Mouse (Mus musculus) heart, embryonic 13.5 days (tissue): Measurements from ENCODE around the gene Ift140. TPM values are rescaled to one million over a fixed set of nuclear protein-coding genes. Genes with fewer than 3 reads are reported as not detected.

Experiments used
- ATAC-seq: fragments of 200-750 bp; cut with Nextera tagmentation; 2 replicates; pipeline ENCODE4 v1.8.0; 2017; ENCODE audit warnings: moderate TSS enrichment; ENCODE audit not compliant: insufficient number of reproducible peaks, low FRiP score, low TSS enrichment; ENCODE audit errors: extremely low read depth
- H3K27ac ChIP-seq: fragments of 300-500 bp; sonication (generic); replicated peaks from 2 replicates; pipeline ENCODE4 v1.5.1; 2015; ENCODE audit warnings: moderate library complexity, mild to moderate bottlenecking, inconsistent platforms
- H3K27me3 ChIP-seq: fragments of 300-500 bp; sonication (generic); replicated peaks from 2 replicates; pipeline ENCODE4 v1.6.1; 2015; ENCODE audit warnings: mild to moderate bottlenecking, inconsistent platforms
- H3K36me3 ChIP-seq: fragments of 300-500 bp; sonication (generic); 2 replicates; pipeline ENCODE4 v1.6.1; 2015; ENCODE audit warnings: mild to moderate bottlenecking, inconsistent platforms
- H3K4me1 ChIP-seq: fragments of 300-500 bp; sonication (generic); 2 replicates; pipeline ENCODE4 v1.6.1; 2015; ENCODE audit warnings: inconsistent platforms
- H3K4me2 ChIP-seq: fragments of 300-500 bp; sonication (generic); 2 replicates; pipeline ENCODE4 v1.6.1; 2015; ENCODE audit warnings: inconsistent platforms, mild to moderate bottlenecking, moderate library complexity
- H3K4me3 ChIP-seq: fragments of 300-500 bp; sonication (generic); 2 replicates; pipeline ENCODE4 v1.5.1; 2015; ENCODE audit warnings: moderate library complexity, mild to moderate bottlenecking, inconsistent platforms
- H3K9ac ChIP-seq: fragments of 300-500 bp; sonication (generic); 2 replicates; pipeline ENCODE4 v1.6.1; 2015; ENCODE audit warnings: inconsistent platforms, mild to moderate bottlenecking, moderate library complexity
- H3K9me3 ChIP-seq: fragments of 300-500 bp; sonication (generic); 2 replicates; pipeline ENCODE4 v1.6.1; 2016; ENCODE audit warnings: inconsistent platforms
- WGBS: fragments of 180-500 bp; shearing (Covaris S2); methylation state at CpG from one replicate; pipeline ENCODE4 v1.1.7; 2015; ENCODE audit warnings: mixed read lengths; 5-methylcytosine and 5-hydroxymethylcytosine counted together
- polyA plus RNA-seq: library from polyadenylated mRNA; unstranded; fragments of >200 nt; fragmentation: Nextera tagmentation; extraction: Ambion mirVana; gene quantifications from 2 replicates; pipeline ENCODE4 v1.2.1, GENCODE M21; 2015

Ift140 gene
- polyA plus RNA-seq, 1 experiment from 2014 or later: 13.4 TPM

DNA sequence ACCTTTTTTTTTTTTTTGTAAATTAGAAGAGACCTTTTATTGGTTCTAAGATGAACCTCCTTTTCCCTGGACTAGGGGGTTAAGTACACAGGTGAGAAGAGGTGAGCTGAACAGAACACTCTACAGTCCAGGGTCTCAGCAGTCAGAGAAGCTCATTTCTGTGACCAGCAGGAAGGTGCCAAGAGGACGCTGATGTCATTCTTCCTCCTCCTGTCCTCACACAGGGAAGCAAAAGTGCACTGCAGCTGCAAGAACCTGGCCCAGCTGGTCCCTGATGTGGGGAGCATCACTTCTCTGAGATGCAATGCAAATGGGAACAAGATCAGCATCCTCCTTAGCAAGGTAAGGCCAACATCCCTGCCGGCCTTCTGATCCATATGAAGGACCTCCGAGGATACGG lies 29.4 kb downstream of the Ift140 start:
- Histone ChIP-seq H3K36me3 (peaks cover 30% of the 10 kb centered on the region), H3K9ac (no peak overlapping the region), H3K27me3 (no peaks in the 10 kb centered on the region), H3K4me2 (no peak overlapping the region), H3K9me3 (no peaks in the 10 kb centered on the region), H3K4me1 (no peaks in the 10 kb centered on the region), H3K4me3 (no peak overlapping the region), H3K27ac (no peak overlapping the region)
- WGBS: 86% methylated on average over 4 of the region's 4 CpGs
- ATAC-seq: no peak

DNA sequence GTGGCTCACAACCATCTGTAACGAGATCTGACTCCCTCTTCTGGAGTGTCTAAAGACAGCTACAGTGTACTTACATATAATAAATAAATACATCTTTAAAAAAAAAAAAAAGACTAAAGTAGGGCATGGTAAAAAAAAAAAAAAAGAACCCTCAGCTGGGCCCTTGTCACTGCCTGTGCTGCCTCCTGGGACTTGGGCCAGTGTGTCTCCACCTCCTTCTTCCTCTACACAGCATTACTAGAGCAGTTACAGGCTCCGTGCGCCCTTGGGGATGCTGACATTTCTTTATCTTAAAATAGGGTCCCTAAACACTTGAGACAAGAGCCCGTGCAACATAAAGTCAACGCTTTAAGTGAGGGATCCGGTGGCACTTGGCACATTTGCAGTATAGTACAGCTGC lies 31.3 kb downstream of the Ift140 start:
- 45% methylated on average over 5 of the region's 6 CpGs for WGBS
- Histone ChIP-seq H3K27ac (no peak overlapping the region), H3K4me3 (no peak overlapping the region), H3K36me3 (peaks cover 37% of the 10 kb centered on the region), H3K4me1 (no peaks in the 10 kb centered on the region), H3K9me3 (no peaks in the 10 kb centered on the region), H3K27me3 (no peaks in the 10 kb centered on the region), H3K4me2 (no peak overlapping the region), H3K9ac (no peak overlapping the region)
- no peak for ATAC-seq

DNA sequence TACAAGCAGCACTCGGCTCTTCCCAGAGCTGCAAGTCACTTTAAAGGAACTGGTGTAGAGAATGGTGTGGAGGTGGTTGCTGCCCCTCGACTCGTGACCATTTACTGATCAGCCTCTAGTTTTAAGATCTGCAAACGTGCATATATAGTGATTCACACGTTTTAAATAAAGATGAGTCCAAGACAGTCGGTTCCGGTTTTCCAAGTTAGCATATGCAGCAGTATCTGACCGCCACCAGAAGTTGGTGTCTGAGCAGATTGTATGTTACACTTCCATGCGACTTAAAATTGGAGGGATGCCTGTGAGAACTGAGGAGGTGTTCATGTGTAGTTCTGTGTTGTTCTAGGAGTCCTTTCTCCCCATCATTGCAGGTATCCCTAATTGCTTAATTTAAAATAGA lies 37.4 kb downstream of the Ift140 start:
- Histone ChIP-seq H3K4me2 (no peak overlapping the region), H3K9ac (no peak overlapping the region), H3K4me1 (no peaks in the 10 kb centered on the region), H3K27ac (no peak overlapping the region), H3K36me3 (peaks cover 78% of the 10 kb centered on the region), H3K4me3 (no peak overlapping the region), H3K9me3 (no peaks in the 10 kb centered on the region), H3K27me3 (no peaks in the 10 kb centered on the region)
- no peak for ATAC-seq
- WGBS: 77% methylated on average over 9 of the region's 9 CpGs

DNA sequence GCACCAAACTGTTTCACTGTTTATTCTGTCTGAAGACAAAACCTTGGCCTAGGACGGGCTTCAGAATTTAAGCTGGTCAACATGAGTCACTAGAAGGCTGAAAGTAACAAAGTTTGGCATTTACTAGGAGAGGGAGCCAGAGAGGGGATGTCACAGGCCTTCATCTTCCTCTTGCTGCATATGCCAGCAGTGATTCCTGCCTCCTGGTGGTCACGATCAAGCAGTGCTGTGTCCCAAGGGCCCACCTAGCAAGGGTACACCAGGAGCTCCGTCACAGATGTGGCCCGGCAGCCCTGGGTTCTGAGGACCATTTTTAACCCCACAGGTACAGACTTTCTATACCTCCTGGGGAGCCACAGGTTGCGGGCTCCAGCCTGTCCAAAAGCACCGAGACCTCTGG lies 41.2 kb downstream of the Ift140 start:
- Histone ChIP-seq H3K27ac (no peak overlapping the region), H3K4me1 (no peaks in the 10 kb centered on the region), H3K9ac (no peak overlapping the region), H3K36me3 (peaks cover 86% of the 10 kb centered on the region), H3K4me2 (no peak overlapping the region), H3K4me3 (no peak overlapping the region), H3K27me3 (no peaks in the 10 kb centered on the region), H3K9me3 (no peaks in the 10 kb centered on the region)
- no peak for ATAC-seq
- WGBS: 80% methylated on average over 6 of the region's 6 CpGs

DNA sequence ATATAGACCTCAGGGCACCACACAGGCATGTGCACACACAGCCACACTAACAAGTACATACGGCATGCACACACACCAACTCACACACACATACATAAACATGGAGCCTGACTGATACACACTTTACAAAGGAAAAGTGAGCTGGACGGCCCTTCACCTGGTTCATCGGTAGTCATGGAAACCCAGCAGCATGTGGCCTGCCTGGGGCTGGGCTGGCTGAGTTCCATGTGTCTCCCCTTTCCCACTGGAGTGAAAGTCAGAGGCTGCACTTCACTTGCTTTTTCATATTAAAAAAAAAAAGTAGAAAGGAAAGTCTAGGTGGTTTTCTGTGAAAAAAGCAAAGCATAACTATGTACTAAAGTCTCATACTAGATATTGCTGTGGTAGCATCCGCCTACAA lies 47.4 kb downstream of the Ift140 start:
- no peaks in the 10 kb centered on the region for H3K27me3 ChIP-seq
- H3K4me3 ChIP-seq: no peak overlapping the region
- no peak overlapping the region for H3K9ac ChIP-seq
- WGBS: 89% methylated on average over 4 of the region's 4 CpGs
- peaks cover 58% of the 10 kb centered on the region for H3K36me3 ChIP-seq
- no peak overlapping the region for H3K4me2 ChIP-seq
- peaks cover 46% of the 10 kb centered on the region for H3K4me1 ChIP-seq
- H3K9me3 ChIP-seq: no peaks in the 10 kb centered on the region
- peak overlapping the region; percentile 74 for H3K27ac ChIP-seq
- ATAC-seq: no peak

DNA sequence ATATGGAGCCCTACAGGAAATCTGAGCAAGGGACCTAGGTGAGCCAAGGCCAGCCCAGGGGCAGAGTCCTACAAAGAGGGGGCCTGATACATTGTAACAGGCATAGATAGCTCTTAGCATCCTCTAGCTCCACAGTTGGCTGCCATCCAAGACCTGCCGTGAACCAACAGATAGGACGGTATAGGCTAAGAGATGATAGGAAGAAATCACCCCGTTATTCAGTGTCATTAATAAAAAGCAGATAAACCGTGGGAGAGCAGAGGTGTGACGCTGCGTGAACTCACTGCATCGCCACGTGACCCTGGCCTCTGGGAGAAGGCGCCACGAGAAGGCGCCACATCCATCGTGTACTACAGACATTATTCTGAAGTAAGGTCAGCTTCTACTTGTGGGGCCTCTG lies 48.0 kb downstream of the Ift140 start:
- H3K27ac ChIP-seq: peak overlapping the region; percentile 74
- ATAC-seq: no peak
- peaks cover 53% of the 10 kb centered on the region for H3K4me1 ChIP-seq
- H3K36me3 ChIP-seq: peaks cover 54% of the 10 kb centered on the region
- no peaks in the 10 kb centered on the region for H3K9me3 ChIP-seq
- H3K27me3 ChIP-seq: no peaks in the 10 kb centered on the region
- no peak overlapping the region for H3K4me3 ChIP-seq
- peak overlapping the region; percentile 16; the same call in 1 of the 2 replicates for H3K4me2 ChIP-seq
- WGBS: 46% methylated on average over 12 of the region's 12 CpGs
- H3K9ac ChIP-seq: no peak overlapping the region

DNA sequence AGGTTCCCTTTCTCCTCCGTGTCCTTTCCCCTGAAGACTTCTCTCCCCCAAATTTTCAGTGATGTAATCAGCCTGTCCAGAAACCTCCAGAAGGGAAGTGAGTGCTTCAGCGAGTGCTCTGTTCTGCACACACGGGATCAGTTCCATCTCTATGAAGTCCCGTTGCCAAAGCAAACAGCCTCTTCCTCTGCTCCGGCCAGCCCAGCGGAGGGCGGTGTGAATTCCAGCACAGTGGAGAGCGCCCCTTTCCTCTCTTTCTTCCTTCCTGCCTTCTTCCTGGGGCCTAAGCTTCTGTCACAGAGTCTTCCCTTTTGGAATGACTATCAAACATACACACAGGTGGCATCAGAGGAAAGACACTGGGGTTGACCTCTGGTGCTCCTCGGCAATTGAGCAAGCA lies 48.5 kb downstream of the Ift140 start:
- Histone ChIP-seq H3K9ac (no peak overlapping the region), H3K27me3 (no peaks in the 10 kb centered on the region), H3K4me1 (peaks cover 57% of the 10 kb centered on the region), H3K4me2 (peak overlapping the region; percentile 16; the same call in 1 of the 2 replicates), H3K36me3 (peaks cover 55% of the 10 kb centered on the region), H3K4me3 (no peak overlapping the region), H3K9me3 (no peaks in the 10 kb centered on the region), H3K27ac (peak overlapping the region; percentile 74)
- peak; percentile 67; the same call in 1 of the 2 replicates for ATAC-seq
- 34% methylated on average over 9 of the region's 9 CpGs for WGBS

DNA sequence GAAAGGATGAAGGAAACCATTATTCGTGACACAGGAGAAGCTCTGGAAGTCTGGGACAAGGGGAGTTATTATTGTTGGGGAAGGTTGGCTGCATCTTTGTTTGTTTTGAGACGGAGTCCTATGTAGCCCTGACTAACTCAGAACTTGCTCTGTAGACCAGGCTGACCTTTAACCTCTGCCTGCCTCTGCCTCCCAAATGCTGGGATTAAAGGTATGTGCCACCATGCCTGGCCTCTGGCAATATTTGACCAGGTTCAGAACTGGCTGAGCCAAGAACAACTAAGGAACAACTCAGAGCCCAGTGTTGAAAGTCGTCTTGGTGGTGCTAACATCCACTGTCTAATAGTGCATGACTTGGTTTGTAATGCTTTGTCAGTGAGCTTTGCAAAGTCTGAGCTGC lies 49.3 kb downstream of the Ift140 start:
- no peak overlapping the region for H3K9ac ChIP-seq
- peaks cover 54% of the 10 kb centered on the region for H3K36me3 ChIP-seq
- no peaks in the 10 kb centered on the region for H3K27me3 ChIP-seq
- H3K4me3 ChIP-seq: no peak overlapping the region
- H3K4me2 ChIP-seq: no peak overlapping the region
- peaks cover 57% of the 10 kb centered on the region for H3K4me1 ChIP-seq
- ATAC-seq: no peak
- 75% methylated on average over 3 of the region's 3 CpGs for WGBS
- peak overlapping the region; percentile 61 for H3K27ac ChIP-seq
- no peaks in the 10 kb centered on the region for H3K9me3 ChIP-seq

DNA sequence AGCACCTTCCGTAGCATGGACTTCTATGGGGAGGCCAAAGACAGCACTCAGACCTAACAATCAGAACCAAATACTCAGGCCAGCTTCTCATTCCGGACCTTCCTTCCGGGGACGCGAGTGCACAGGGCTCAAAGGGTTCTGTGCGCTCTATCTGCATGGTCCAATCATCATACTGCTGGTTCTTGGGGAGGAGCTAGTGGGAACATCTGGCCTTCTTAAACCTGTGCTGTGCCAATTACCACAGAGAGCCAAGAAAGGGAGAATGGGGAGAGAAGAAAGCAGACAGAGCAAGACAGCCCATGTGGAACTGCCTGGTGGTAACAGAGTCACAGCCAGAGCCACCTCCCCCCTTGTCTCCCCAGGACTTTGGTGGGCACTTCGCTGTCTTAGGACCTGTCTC lies 50.7 kb downstream of the Ift140 start:
- WGBS: 85% methylated on average over 7 of the region's 7 CpGs
- Histone ChIP-seq H3K36me3 (peaks cover 43% of the 10 kb centered on the region), H3K27ac (peak overlapping the region; percentile 71), H3K4me1 (peaks cover 57% of the 10 kb centered on the region), H3K9me3 (no peaks in the 10 kb centered on the region), H3K4me2 (no peak overlapping the region), H3K27me3 (no peaks in the 10 kb centered on the region), H3K4me3 (no peak overlapping the region), H3K9ac (no peak overlapping the region)
- ATAC-seq: no peak

DNA sequence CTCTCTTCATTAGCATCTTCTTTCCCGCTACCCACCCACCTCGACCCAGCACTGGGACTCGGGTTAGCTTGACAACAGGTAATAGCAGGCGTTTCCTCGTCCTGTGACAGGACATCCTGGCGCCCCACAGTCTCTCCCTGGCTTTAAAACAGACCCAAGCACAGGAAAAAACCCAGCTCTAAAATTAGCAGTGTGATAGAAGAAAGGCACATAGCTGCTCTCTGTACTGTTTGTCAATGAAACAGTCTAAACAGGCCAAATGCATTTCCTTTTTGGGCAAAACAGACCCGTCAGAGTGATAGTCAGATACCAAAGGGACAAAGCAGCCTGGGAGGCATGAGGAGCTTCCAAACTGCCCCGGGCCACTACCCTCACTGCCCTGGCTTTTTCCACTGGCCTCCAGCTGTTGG lies 51.6 kb downstream of the Ift140 start:
- WGBS: 36% methylated on average over 8 of the region's 8 CpGs
- Histone ChIP-seq H3K4me2 (no peak overlapping the region; the same call in 1 of the 2 replicates), H3K9me3 (no peaks in the 10 kb centered on the region), H3K9ac (peak overlapping the region; percentile 50; the same call in 1 of the 2 replicates), H3K36me3 (peaks cover 34% of the 10 kb centered on the region), H3K27me3 (no peaks in the 10 kb centered on the region), H3K4me1 (peaks cover 59% of the 10 kb centered on the region), H3K27ac (peak overlapping the region; percentile 71), H3K4me3 (no peak overlapping the region)
- no peak for ATAC-seq

DNA sequence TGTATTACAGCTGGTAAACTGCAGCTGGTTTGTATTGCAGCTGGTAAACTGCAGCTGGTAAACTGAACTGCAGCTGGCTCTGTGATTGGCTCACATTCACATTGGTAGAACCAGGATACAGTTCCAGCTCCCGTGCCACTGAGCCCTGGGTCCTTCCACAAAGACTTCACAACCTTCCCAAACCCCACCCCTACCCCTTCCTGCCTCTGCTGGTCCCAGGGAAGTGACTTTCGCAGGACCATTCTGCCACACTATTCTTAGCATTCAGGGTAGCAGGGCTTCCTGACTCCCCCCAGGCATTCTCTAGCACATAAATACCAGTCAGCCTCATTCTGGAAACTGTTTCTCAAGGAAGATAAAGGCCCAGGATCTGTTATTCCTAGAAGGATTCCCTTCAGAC lies 52.8 kb downstream of the Ift140 start:
- 33% methylated on average over 2 of the region's 2 CpGs for WGBS
- Histone ChIP-seq H3K27me3 (no peaks in the 10 kb centered on the region), H3K4me2 (no peak overlapping the region), H3K4me3 (no peak overlapping the region), H3K9me3 (no peaks in the 10 kb centered on the region), H3K27ac (peak overlapping the region; percentile 71), H3K9ac (0 out of 2 replicates have a peak overlapping the region, but pooled peaks have one; percentile 9), H3K4me1 (peaks cover 62% of the 10 kb centered on the region), H3K36me3 (peaks cover 28% of the 10 kb centered on the region; the same call in 1 of the 2 replicates)
- no peak for ATAC-seq

DNA sequence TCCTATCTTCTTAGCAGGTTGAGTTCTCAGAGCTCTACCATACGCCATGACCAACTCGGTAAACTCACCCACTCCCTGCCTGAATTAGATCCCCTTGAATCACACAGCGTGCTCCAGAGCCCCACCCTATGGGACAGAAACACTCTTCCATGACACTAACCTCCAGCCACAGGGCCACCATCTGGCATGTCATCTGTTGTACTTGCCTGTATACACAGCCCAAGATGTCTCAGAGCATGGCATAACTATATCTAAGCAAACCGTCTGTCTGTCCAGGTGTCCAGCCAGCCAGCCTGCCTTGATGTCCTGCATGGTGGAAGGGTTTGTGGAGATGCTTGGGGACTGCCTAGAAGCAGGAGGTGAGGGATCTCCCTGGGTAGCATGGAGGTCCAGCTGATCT lies 61.0 kb downstream of the Ift140 start:
- peaks cover 55% of the 10 kb centered on the region for H3K4me1 ChIP-seq
- H3K4me3 ChIP-seq: peak overlapping the region; percentile 53; the same call in 1 of the 2 replicates
- 80% methylated on average over 4 of the region's 4 CpGs for WGBS
- no peaks in the 10 kb centered on the region for H3K9me3 ChIP-seq
- no peak for ATAC-seq
- peak overlapping the region; percentile 64 for H3K4me2 ChIP-seq
- H3K27ac ChIP-seq: no peak overlapping the region
- peaks cover 11% of the 10 kb centered on the region; the same call in 1 of the 2 replicates for H3K36me3 ChIP-seq
- no peak overlapping the region for H3K9ac ChIP-seq
- no peaks in the 10 kb centered on the region for H3K27me3 ChIP-seq
